ENCODE assay signal across 23 mouse cellular contexts in the genomic region with DNA sequence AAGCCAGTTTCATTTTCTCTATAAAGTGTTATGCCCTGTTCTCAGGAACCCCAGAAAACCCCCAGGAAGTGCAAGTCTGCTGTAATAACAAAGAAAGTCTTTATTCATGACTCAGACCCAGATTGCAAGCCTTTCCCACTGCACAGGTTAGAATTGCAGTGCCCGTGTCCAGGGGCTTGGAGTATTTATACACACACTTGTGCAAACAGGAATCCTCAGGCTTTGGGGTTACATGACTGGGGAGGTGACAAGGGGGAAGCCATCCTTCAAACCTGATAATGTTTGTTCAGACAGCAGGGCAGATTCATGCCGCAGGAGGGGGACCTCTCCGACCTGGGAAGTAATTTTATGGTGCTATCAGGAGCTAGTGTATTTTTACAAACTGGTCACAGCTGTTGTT.
DNase-seq lines count a peak whose midpoint lies in the region; ATAC-seq and TF ChIP-seq lines count a peak whose summit lies in the region.
"Had no signal": no experiment of that assay in that cellular context is flagged by ENCODE, and none has a peak within 500 bp of the region (broad histone marks: within the 10 kb centered on the region; RNA-seq: fewer than 3 reads in every experiment).

No protein-coding gene starts in this region.

- no peak overlapping the region for H3K4me2 ChIP-seq in neural tube, embryonic 15.5 days
- H3K4me2 ChIP-seq: forebrain, embryonic 15.5 days; heart, embryonic 12.5 days; midbrain, embryonic 12.5 days; neural tube, embryonic 13.5 days had no signal

- 57% methylated on average over 3 of the region's 3 CpGs for WGBS in neural tube, embryonic 15.5 days

- no peak for TF ChIP-seq CTCF in layer of hippocampus, adult 2 months (conservative IDR thresholded peaks at IDR 0.05)

- no peak overlapping the region for H3K4me3 ChIP-seq in neural tube, embryonic 15.5 days (replicated peaks)
- H3K4me3 ChIP-seq in layer of hippocampus, adult 2 months, result no peak overlapping the region
- H3K4me3 ChIP-seq: embryonic facial prominence, embryonic 10.5 days; forebrain, embryonic 15.5 days; heart, embryonic 12.5 days; midbrain, embryonic 12.5 days; neural tube, embryonic 13.5 days had no signal

- H3K27me3 ChIP-seq in neural tube, embryonic 15.5 days (replicated peaks), result no peaks in the 10 kb centered on the region
- H3K27me3 ChIP-seq: forebrain, embryonic 15.5 days; heart, embryonic 12.5 days; midbrain, embryonic 12.5 days; neural tube, embryonic 13.5 days had no signal

- H3K27ac ChIP-seq in neural tube, embryonic 15.5 days (replicated peaks), result no peak overlapping the region
- H3K27ac ChIP-seq in layer of hippocampus, adult 2 months, result no peak overlapping the region
- H3K27ac ChIP-seq: embryonic facial prominence, embryonic 10.5 days; forebrain, embryonic 15.5 days; hindbrain, postnatal 0 days; midbrain, embryonic 12.5 days; neural tube, embryonic 13.5 days had no signal

- ATAC-seq in neural tube, embryonic 15.5 days (ENCODE audit: low FRiP score), result no peak
- no peak for ATAC-seq in cerebellum, adult (ENCODE audit: insufficient number of reproducible peaks, low FRiP score, low TSS enrichment)
- ATAC-seq: forebrain, embryonic 15.5 days; hindbrain, postnatal 0 days; lung, postnatal 0 days had no signal

- H3K9me3 ChIP-seq in neural tube, embryonic 15.5 days (replicated peaks), result no peaks in the 10 kb centered on the region
- H3K9me3 ChIP-seq: embryonic facial prominence, embryonic 10.5 days; forebrain, embryonic 15.5 days; heart, embryonic 12.5 days; midbrain, embryonic 12.5 days; neural tube, embryonic 13.5 days had no signal

- DNase-seq in embryo, embryonic 10 days (ENCODE audit: low spot score), result peak; percentile 12
- DNase-seq in embryo, embryonic 9.5 days (ENCODE audit: extremely low spot score), result no peak
- DNase-seq in neural tube, embryonic 10.5 days (ENCODE audit: extremely low spot score, low spot score), result peak; percentile 14
- DNase-seq in embryo, embryonic 11.5 days (ENCODE audit: low read depth, low spot score), result peak; percentile 5
- DNase-seq in yolk sac, embryonic 10.5 days (ENCODE audit: low spot score), result peak; percentile 1
- DNase-seq in layer of hippocampus, adult 2 months (ENCODE audit: low spot score in 2 of 2), result no peak
- DNase-seq: adrenal gland, postnatal 36 days; B cell, adult 2 months; cerebellum, adult 11 months; cerebellum, postnatal 14 days; gastrocnemius, postnatal 10 days; heart, adult 18-20 months; heart, postnatal 10 days; thymus, postnatal 36 days had no signal

- no peaks in the 10 kb centered on the region for H3K36me3 ChIP-seq in neural tube, embryonic 15.5 days
- H3K36me3 ChIP-seq: embryonic facial prominence, embryonic 10.5 days; forebrain, embryonic 15.5 days; heart, embryonic 12.5 days; midbrain, embryonic 12.5 days; neural tube, embryonic 13.5 days had no signal

- no peak overlapping the region for H3K9ac ChIP-seq in neural tube, embryonic 15.5 days (replicated peaks)
- H3K9ac ChIP-seq: forebrain, embryonic 15.5 days; heart, embryonic 12.5 days; midbrain, embryonic 12.5 days; neural tube, embryonic 13.5 days had no signal

- H3K4me1 ChIP-seq in neural tube, embryonic 15.5 days, result no peaks in the 10 kb centered on the region
- H3K4me1 ChIP-seq: embryonic facial prominence, embryonic 10.5 days; forebrain, embryonic 15.5 days; heart, embryonic 12.5 days; midbrain, embryonic 12.5 days; neural tube, embryonic 13.5 days had no signal

Comparison
In these comparisons a context has a peak if more than half of its experiments do, and no peak if none do; other contexts are left out.
1. DNase-seq: peak in embryo, embryonic 10 days (single experiment), neural tube, embryonic 10.5 days (single experiment), embryo, embryonic 11.5 days (single experiment) and yolk sac, embryonic 10.5 days (single experiment); none in embryo, embryonic 9.5 days (single experiment) and layer of hippocampus, adult 2 months (0 of 2).